Mouse (Mus musculus) E14TG2a.4 (cell line): ENCODE measurements around the gene Zswim5.

Source experiments
- CTCF ChIP-seq: conservative IDR thresholded peaks from 2 replicates; pipeline ENCODE4 v1.5.1; 2014; ENCODE audit warnings: low read length
- NANOG ChIP-seq: IDR thresholded peaks from 2 replicates; pipeline ENCODE4 v1.6.1; 2014; ENCODE audit warnings: borderline replicate concordance, low read length, mixed read lengths
- POU5F1 ChIP-seq: IDR thresholded peaks from 2 replicates; pipeline ENCODE4 v1.6.1; 2014; ENCODE audit warnings: low read length, borderline replicate concordance

GRCm38 (mm10) chr4:116854286-116854685 is 22.9 kb upstream of the Zswim5 start:
- TF ChIP-seq CTCF (no peak), NANOG (no peak), POU5F1 (no peak)
